Mouse (Mus musculus): ENCODE measurements around the gene Crlf1. TPM values are rescaled to one million over a fixed set of nuclear protein-coding genes. Genes with fewer than 3 reads are reported as not detected.

The Crlf1 gene
- polyA plus RNA-seq, 1 experiment from 2014 or later = 5.8 TPM

DNA sequence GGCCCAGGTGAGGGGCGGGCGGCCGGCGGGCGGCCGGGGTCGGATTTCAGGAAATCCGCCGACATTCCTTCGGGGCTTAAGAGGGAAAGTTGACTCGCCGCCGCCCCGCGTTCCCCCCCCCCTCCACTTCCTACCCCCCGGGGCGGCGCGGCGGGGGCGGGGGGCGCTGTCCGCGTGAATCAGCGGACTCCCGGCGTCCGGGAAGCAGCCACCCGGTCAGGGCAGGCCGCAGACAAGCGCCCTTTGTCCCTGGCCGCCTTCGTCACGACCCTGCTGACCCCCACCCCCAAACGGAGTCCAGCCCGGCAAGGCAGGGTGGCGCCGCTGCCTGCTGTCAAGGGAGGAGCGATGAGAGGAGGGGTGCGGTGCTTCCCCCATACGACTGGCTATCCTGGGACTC, 3.4 kb upstream of the Crlf1 start:
- Histone ChIP-seq H3K27ac (replicated peaks) (no peak overlapping the region), H3K9me3 (ENCODE audit: control insufficient read depth, low read length) (no peaks in the 10 kb centered on the region), H3K4me1 (replicated peaks; ENCODE audit: control insufficient read depth, insufficient read depth) (0 out of 2 replicates have a peak, but pooled peaks cover 4% of the 10 kb centered on the region), H3K4me3 (ENCODE audit: low read depth, low read length) (peak overlapping the region; percentile 30), H3K9ac (ENCODE audit: low read length) (no peak overlapping the region), H3K4me2 (replicated peaks; ENCODE audit: low read depth) (peak overlapping the region; percentile 55), H3K36me3 (ENCODE audit: control insufficient read depth, insufficient read depth, low read length) (no peaks in the 10 kb centered on the region), H3K27me3 (ENCODE audit: control insufficient read depth, insufficient read depth, low read length) (peaks cover 46% of the 10 kb centered on the region)
- ATAC-seq (ENCODE audit: low FRiP score, low TSS enrichment) = no peak
- DNase-seq (ENCODE audit: low spot score) = peak; percentile 28
- 5% methylated on average over 29 of the region's 41 CpGs for WGBS
- TF ChIP-seq EP300 (optimal IDR thresholded peaks at IDR 0.05) = no peak

DNA sequence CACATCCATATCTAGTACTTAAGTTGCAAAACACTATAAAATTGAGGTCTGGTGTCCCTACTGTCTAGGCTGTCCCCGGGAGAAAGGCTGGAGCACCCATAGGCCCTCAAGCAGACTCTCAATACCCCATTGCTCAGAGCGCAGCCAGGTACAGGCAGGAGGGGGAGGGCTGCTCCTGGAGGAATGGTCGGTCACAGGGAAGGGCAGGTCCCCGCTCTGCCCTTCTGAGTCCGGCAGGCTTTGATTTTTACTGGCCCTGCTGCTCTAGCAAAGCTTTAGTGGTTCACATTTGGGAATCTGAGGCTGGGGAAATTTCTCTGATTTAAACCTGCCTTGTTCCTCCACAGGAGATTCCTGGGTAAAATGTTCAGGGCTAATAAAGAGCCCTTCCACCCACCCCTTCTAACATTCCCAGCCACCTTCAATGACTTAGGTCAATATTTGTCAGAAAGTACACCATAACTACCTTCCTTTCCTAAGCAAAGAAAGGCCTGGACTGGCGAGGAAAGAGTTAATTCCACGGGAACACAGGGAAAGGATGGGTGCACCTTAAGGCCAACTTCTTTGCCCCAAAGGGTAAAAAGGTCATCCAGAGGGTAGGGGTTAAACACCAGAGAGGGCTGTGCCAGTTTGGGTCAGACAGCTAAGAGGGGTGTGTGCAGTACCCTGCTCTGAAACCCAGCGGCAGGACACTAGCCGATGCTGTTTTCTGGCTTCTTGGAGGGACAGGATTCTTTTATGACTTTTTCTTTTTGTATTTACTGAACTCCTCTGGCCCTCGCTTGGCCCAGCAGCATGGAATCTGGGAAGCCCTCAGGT, 2.7 kb upstream of the Crlf1 start:
- Histone ChIP-seq H3K27ac (replicated peaks) (no peak overlapping the region), H3K4me2 (replicated peaks; ENCODE audit: low read depth) (peak overlapping the region; percentile 55; the same call in 1 of the 2 replicates), H3K4me1 (replicated peaks; ENCODE audit: control insufficient read depth, insufficient read depth) (0 out of 2 replicates have a peak, but pooled peaks cover 4% of the 10 kb centered on the region), H3K4me3 (ENCODE audit: low read depth, low read length) (no peak overlapping the region), H3K36me3 (ENCODE audit: control insufficient read depth, insufficient read depth, low read length) (no peaks in the 10 kb centered on the region), H3K9ac (ENCODE audit: low read length) (no peak overlapping the region), H3K9me3 (ENCODE audit: control insufficient read depth, low read length) (no peaks in the 10 kb centered on the region), H3K27me3 (ENCODE audit: control insufficient read depth, insufficient read depth, low read length) (peaks cover 51% of the 10 kb centered on the region)
- no peak for TF ChIP-seq EP300 (optimal IDR thresholded peaks at IDR 0.05)
- no peak for TF ChIP-seq CTCF (IDR thresholded peaks at IDR 0.05; ENCODE audit: low read depth)
- ATAC-seq (ENCODE audit: low FRiP score, low TSS enrichment) (no peak), DNase-seq (ENCODE audit: low spot score) (no peak)
- WGBS = 31% methylated on average over 10 of the region's 10 CpGs

GRCm38 (mm10) chr8:70490880-70491495, 2.0 kb upstream of the Crlf1 start:
- WGBS = 17% methylated on average over 20 of the region's 20 CpGs

GRCm38 (mm10) chr8:70493692-70494415, 896 bp downstream of the Crlf1 start:
- WGBS = under 1% methylated on average over 46 of the region's 47 CpGs
- Histone ChIP-seq H3K4me2 (replicated peaks; ENCODE audit: low read depth) (peak overlapping the region; percentile 75), H3K27me3 (ENCODE audit: control insufficient read depth, insufficient read depth, low read length) (peaks cover 46% of the 10 kb centered on the region), H3K36me3 (ENCODE audit: control insufficient read depth, insufficient read depth, low read length) (no peaks in the 10 kb centered on the region), H3K9me3 (ENCODE audit: control insufficient read depth, low read length) (no peaks in the 10 kb centered on the region), H3K9ac (ENCODE audit: low read length) (peak overlapping the region; percentile 45; the same call in 1 of the 2 replicates), H3K27ac (replicated peaks) (no peak overlapping the region), H3K4me1 (replicated peaks; ENCODE audit: control insufficient read depth, insufficient read depth) (0 out of 2 replicates have a peak, but pooled peaks cover 2% of the 10 kb centered on the region), H3K4me3 (ENCODE audit: low read depth, low read length) (peak overlapping the region; percentile 43)
- DNase-seq (ENCODE audit: low spot score) = no peak
- no peak for TF ChIP-seq EP300 (optimal IDR thresholded peaks at IDR 0.05)
- TF ChIP-seq CTCF (IDR thresholded peaks at IDR 0.05; ENCODE audit: low read depth) = no peak
- no peak for ATAC-seq (ENCODE audit: low FRiP score, low TSS enrichment)

More at GRCm38 (mm10) chr8:70490880-70491495, 2.0 kb upstream of the Crlf1 start:
- ATAC-seq (ENCODE audit: low FRiP score, low TSS enrichment) (no peak), DNase-seq (ENCODE audit: low spot score) (no peak)
- Histone ChIP-seq H3K9me3 (ENCODE audit: control insufficient read depth, low read length) (no peaks in the 10 kb centered on the region), H3K27me3 (ENCODE audit: control insufficient read depth, insufficient read depth, low read length) (peaks cover 56% of the 10 kb centered on the region), H3K9ac (ENCODE audit: low read length) (no peak overlapping the region), H3K36me3 (ENCODE audit: control insufficient read depth, insufficient read depth, low read length) (no peaks in the 10 kb centered on the region), H3K27ac (replicated peaks) (no peak overlapping the region), H3K4me1 (replicated peaks; ENCODE audit: control insufficient read depth, insufficient read depth) (0 out of 2 replicates have a peak, but pooled peaks cover 4% of the 10 kb centered on the region), H3K4me3 (ENCODE audit: low read depth, low read length) (no peak overlapping the region), H3K4me2 (replicated peaks; ENCODE audit: low read depth) (no peak overlapping the region)
- no peak for TF ChIP-seq EP300 (optimal IDR thresholded peaks at IDR 0.05)
- no peak for TF ChIP-seq CTCF (IDR thresholded peaks at IDR 0.05; ENCODE audit: low read depth)

- Histone ChIP-seq H3K4me3 (ENCODE audit: low read depth, low read length) (no peak overlapping the region), H3K27me3 (ENCODE audit: control insufficient read depth, insufficient read depth, low read length) (peaks cover 43% of the 10 kb centered on the region), H3K27ac (replicated peaks) (no peak overlapping the region), H3K9ac (ENCODE audit: low read length) (no peak overlapping the region), H3K4me1 (replicated peaks; ENCODE audit: control insufficient read depth, insufficient read depth) (no peaks in the 10 kb centered on the region), H3K4me2 (replicated peaks; ENCODE audit: low read depth) (no peak overlapping the region), H3K9me3 (ENCODE audit: control insufficient read depth, low read length) (no peaks in the 10 kb centered on the region), H3K36me3 (ENCODE audit: control insufficient read depth, insufficient read depth, low read length) (no peaks in the 10 kb centered on the region)
- ATAC-seq (ENCODE audit: low FRiP score, low TSS enrichment) = no peak
- no peak for DNase-seq (ENCODE audit: low spot score)
- TF ChIP-seq EP300 (optimal IDR thresholded peaks at IDR 0.05) (no peak), CTCF (IDR thresholded peaks at IDR 0.05; ENCODE audit: low read depth) (no peak)
- 6% methylated on average over 27 of the region's 28 CpGs for WGBS
Measured at GRCm38 (mm10) chr8:70494416-70494945, 1.5 kb downstream of the Crlf1 start.
